Mouse (Mus musculus): ENCODE measurements at regions not wholly inside any gene's neighbourhood (a gene's known extent, or its start where the extent isn't known, plus 50 kb on each side); places are given as distances from the start of the nearest gene placed in this dataset.
A peak's percentile ranks its signal among the peaks of the same experiment; 100 is the strongest.
"Not testable (repeated sequence)": the region's sequence is repeated elsewhere in the genome, so short reads cannot be mapped to it uniquely, and the experiment has no call there.

DNA sequence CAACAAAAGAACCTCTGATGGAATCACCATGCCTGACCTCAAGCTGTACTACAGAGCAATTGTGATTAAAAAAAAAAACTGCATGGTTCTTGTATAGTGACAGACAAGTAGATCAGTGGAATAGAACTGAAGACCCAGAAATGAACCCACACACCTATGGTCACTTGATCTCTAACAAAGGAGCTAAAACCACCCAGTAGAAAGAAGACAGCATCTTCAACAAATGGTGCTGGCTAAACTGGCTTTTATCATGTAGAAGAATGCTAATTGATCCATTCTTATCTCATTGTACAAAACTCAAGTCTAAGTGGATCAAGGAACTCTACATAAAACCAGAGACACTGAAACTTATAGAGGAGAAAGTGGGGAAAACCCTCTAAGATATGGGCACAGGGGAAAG is 284.8 kb upstream of the Shh start:
- not testable (repeated sequence) for DNase-seq

GRCm38 (mm10) chr5:28734768-28735167 is 267.7 kb upstream of the Shh start:
- DNase-seq = no peak

DNA sequence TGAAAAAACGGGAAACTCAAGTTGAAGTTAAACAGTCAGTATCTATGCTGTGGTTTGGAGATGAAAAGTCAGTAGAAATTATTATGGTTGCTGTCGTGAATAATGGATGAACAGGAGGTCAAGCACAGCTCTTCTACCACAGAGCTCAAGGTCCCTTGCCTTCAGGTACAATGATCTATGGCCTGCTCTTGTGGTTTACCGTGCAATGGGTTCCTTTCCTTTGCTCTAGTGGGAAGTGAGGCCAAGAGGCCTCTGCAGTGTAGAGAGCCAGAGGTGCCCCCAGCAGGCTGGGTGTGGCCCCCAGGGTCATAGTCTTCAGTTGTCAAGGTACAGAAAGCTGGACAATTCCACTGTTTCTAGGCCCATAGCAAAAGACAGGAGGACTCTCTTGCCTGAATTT is 255.0 kb upstream of the Shh start:
- DNase-seq = no peak

- DNase-seq = no peak
These were observed 247.9 kb upstream of the Shh start for GRCm38 (mm10) chr5:28714978-28715377.

DNA sequence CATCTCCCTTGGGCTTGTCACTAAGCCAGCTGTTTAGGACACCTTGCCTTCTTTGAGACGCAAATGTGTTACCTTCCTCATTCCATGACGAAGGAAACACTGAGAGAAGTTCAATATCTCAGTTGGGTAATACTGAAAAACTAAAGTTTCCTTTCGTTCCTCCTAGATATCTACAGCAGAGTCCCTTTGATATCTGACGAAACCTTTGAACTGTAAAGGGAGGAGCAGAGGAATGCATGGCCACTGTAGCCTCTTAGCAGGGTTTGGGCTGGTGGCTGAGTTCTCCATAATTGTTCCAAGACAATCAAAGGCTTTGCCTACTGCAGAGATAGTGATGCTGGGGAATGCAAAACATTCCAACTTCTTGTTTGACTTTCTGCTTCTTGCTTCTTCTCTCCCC is 243.5 kb upstream of the Shh start:
- DNase-seq = no peak

DNA sequence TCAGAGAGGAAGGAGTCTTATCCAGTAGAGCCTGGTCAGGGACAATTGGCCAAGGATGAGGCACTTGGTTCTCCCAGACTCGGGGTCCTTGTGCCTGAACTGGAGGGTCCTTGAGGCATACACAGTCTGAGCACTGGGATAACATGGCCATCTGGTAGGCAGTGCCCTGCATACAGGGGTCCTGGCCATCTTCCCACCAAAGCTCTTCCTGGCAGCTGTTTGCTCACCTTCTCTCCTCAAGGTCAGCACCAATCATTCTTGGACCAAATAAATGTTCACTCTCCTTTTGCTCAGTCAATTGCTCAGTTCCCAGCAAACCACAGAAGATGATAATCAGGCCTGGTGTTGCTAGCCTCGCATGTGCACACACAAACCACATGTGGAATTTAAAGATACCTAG is 242.6 kb upstream of the Shh start:
- no peak for DNase-seq

DNA sequence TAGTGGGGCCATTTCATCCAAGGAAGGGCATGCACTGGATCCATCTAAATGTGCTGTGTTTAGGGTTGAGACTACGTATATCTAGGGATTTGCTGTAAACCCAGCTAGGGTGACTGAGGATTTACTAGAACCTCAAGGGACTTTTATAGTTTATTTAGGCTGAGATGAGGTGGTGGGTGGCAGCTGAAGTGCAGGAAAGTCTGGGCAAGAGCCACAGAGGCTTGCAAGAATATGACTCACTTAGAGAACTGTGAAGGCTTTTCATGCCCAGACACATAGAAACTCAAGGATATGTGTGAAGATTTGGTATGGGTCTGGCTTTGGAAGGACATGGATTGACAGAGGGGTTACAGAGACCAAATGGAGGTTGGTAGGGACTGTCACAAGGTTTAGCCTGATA is 237.3 kb upstream of the Shh start:
- DNase-seq = no peak

DNA sequence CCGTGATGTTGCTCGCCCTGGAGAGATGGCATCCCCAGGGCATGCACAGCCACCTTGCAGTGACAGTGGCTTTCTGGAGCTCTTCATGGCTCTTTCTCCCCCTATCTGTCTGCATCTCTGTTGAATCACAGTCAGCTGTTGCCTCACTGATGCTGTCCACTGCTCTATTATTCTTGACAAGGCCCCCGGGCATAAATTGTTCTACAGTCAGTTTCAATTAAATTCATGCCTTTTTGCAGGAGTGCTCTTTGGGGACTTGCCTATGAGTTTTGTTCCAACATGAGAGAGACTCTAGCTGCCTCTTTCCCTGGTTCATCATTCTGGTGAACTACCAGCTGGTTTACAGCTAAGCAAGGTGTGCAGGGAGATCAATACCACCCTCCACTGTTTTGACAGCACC is 229.9 kb upstream of the Shh start:
- no peak for DNase-seq

- no peak for DNase-seq
These were observed 223.1 kb upstream of the Shh start for GRCm38 (mm10) chr5:28690110-28690509.

GRCm38 (mm10) chr5:28689651-28690050 is 222.6 kb upstream of the Shh start:
- no peak for DNase-seq

DNA sequence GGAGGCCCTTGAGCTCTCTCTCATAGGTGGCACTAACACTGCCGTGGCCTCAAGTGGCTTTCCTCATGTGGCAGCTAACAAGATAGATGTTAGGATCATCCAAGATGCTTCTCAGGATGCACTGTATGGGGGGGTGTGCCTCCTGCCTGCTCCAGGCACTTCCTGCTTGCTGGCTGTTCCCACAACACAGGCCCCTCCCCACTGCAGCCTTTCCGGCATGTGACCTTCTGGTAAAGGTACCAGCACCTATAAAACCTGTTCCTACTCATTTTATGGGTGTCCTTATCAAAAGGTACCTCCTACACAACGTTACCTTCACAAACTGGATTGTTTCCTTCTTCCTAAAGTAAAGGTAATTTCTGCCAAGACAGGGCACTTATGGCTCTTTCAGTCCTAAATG is 222.1 kb upstream of the Shh start:
- no peak for DNase-seq

DNA sequence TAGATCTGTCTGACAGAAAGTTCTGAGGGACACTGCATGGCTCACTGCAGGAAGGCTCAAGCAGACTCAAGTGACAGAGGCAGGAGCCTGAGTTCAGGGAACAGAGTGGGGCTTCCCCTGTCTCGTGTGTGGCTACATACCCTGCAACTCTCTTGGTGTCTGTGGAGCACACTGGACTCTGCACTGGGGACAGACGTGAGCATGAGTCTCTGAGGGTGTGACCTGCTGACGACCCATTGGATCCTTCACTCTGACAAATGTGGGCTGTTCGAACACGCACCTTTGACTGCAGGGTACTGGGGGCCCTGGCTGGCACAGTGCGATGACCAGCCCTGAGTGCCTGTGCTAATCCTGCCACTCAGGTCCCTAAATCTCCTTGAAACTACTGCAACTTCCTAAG is 215.8 kb upstream of the Shh start:
- no peak for DNase-seq

- DNase-seq = no peak
These were observed 213.3 kb upstream of the Shh start for GRCm38 (mm10) chr5:28680311-28680710.

DNA sequence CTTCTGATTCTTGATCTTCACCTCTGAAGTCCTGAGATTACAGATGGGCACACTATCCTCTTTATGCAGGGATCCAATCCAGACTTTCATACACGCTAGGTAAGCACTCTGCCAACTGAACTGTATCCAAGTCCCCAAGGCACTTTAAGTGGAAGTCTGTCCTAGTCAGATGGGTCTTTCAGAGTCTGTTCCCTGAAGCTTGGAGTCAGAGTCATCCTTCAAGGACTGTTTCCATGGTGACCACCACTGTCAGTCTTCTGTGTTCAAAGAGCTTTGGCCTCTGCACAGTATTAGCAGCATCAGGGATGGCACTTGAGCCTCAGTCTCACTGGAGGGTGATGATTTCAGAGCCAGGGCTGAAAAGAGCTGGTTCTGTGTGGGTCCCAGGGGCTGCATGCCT is 212.7 kb upstream of the Shh start:
- no peak for DNase-seq

DNA sequence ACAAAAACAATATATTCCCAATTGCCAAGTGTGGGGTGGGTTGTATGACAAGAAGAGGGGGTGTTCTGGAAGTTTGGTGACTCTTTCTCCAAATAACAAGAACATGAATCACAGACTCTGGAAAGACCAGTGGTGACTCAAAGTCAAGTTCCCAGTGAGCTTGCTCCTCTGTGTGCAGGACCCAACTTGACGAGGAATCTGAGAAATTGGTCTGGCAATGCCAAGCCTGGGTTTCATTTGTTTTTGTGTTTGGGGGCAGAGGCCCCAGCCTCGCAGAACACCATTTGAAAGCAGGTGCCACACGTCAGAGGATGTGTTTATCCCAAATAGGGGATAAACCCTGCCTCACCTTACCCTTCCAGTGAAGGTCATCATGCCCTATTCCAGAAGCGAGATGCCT is 163.1 kb upstream of the Shh start:
- DNase-seq = no peak

GRCm38 (mm10) chr5:28611885-28612284 is 144.8 kb upstream of the Shh start:
- no peak for DNase-seq

- no peak for DNase-seq
These were observed 129.7 kb upstream of the Shh start for GRCm38 (mm10) chr5:28596537-28597314.

GRCm38 (mm10) chr5:28571347-28571998 is 104.4 kb upstream of the Shh start:
- DNase-seq = no peak

DNA sequence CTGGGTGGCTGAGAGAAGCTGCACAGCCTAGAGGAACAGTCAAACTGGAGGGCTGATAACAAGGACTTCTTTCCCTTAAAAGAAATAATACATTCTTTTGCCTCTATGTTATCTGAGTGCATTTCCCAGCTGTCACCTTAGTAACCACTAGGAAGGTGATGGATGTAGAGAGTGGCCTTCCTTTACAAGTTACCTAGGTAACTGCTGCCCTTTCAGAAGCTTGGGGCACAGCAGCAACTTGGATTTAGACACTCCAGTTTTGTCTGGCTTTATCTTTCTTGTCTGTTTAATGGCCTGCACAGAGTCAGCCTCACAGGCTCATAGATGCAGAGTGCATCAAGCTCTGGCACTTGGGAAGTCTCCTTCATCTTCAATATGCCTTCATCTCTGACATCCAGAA is 101.4 kb upstream of the Shh start:
- no peak for DNase-seq

- DNase-seq = no peak
These were observed 100.4 kb upstream of the Shh start for GRCm38 (mm10) chr5:28567341-28567905.

- DNase-seq = peak; percentile 87
These were observed 96.3 kb upstream of the Shh start for GRCm38 (mm10) chr5:28563401-28563800.

GRCm38 (mm10) chr5:28562917-28563316 is 95.9 kb upstream of the Shh start:
- no peak for DNase-seq

DNA sequence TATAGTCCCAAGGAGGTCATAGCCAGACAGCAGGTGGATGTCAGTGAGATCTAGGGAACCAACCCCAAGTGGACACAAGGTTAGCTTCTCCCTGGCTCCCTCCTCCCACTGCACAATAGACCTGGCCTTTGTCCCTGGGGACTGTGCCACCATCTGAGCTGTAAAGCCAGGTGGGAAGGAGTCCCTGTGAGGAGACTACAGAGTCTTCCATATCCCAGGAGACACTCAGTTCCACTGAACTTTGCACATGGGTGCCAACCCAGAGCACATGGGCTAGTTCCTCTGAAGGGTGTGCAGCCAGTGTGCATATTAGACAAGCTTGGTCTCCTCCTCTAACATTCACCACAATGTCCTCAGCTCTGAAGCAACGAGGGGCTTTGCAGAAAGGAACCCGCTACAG is 86.5 kb upstream of the Shh start:
- no peak for DNase-seq

DNA sequence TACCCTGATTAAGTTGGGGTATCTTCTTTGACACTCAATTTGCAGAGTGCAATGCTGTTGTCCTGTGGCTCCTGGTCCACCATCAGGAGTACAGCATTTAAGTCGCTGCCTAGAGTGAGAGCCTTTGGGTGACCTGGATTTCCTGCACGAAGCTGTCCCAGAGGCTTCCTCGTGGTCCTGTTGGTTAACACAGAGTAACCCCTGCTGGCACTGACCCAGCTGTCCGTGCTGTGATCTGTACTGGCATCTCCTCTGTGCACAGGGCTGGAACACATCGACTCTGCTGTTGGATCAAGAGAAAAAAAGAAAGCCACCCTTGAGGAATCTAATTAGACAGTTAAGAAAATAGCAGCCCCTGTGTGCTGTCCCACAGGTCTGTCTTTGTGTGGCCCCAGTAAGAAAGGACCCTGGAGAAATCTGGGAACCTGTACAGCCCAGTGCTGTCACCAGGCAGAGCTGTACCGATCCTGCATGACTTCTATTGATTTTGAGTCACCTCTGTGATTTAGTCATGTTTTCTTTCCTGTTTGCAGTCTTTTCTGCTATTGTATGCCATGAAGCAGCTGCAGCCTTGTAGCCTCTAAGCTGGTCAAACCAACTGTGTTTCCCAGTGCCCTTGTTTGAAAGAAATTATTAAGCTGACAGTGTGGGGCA is 63.3 kb upstream of the Shh start:
- no peak for DNase-seq
